Mouse (Mus musculus) heart, adult 2 months (tissue): Measurements from ENCODE around the gene Tuba1c.

Source experiments
- CTCF ChIP-seq: fragments of 200-600 bp; IDR thresholded peaks from 2 replicates; pipeline ENCODE4 v1.8.1; 2022; ENCODE audit warnings: antibody characterized with exemption, mild to moderate bottlenecking, moderate library complexity
- EP300 ChIP-seq: fragments of 200-500 bp; IDR thresholded peaks from 2 replicates; pipeline ENCODE4 v1.6.1; 2011; ENCODE audit warnings: low read depth, low read length, control low read depth; ENCODE audit not compliant: insufficient read depth
- POLR2A ChIP-seq: fragments of 200-500 bp; IDR thresholded peaks from 2 replicates; pipeline ENCODE4 v1.6.1; 2011; ENCODE audit warnings: mild to moderate bottlenecking, low read depth, low read length, control low read depth; ENCODE audit not compliant: insufficient read depth

- TF ChIP-seq POLR2A (no peak), CTCF (no peak), EP300 (no peak)
Measured at GRCm38 (mm10) chr15:99025414-99025813, 4.3 kb upstream of the Tuba1c start.
